Mouse (Mus musculus) G1E (cell line): ENCODE data around the gene Ankrd50.

Experiments
- CTCF ChIP-seq: IDR thresholded peaks from 2 replicates; pipeline ENCODE4 v1.5.1; 2012; ENCODE audit warnings: low read depth, low read length, inconsistent platforms, mixed read lengths
- GATA1 ChIP-seq: IDR thresholded peaks from 2 replicates; pipeline ENCODE4 v1.6.1; 2012; ENCODE audit warnings: borderline replicate concordance, low read length, inconsistent platforms, mixed read lengths
- GATA2 ChIP-seq: IDR thresholded peaks from 2 replicates; pipeline ENCODE4 v1.6.1; 2012; ENCODE audit warnings: low read depth, low read length, inconsistent platforms, borderline replicate concordance
- POLR2AphosphoS5 ChIP-seq: IDR thresholded peaks from 2 replicates; pipeline ENCODE4 v1.6.1; 2012; ENCODE audit warnings: low read depth, low read length, inconsistent platforms; ENCODE audit not compliant: insufficient replicate concordance
- TAL1 ChIP-seq: conservative IDR thresholded peaks from 2 replicates; pipeline ENCODE4 v1.6.1; 2012; ENCODE audit warnings: low read depth, low read length, inconsistent platforms, mixed read lengths

DNA sequence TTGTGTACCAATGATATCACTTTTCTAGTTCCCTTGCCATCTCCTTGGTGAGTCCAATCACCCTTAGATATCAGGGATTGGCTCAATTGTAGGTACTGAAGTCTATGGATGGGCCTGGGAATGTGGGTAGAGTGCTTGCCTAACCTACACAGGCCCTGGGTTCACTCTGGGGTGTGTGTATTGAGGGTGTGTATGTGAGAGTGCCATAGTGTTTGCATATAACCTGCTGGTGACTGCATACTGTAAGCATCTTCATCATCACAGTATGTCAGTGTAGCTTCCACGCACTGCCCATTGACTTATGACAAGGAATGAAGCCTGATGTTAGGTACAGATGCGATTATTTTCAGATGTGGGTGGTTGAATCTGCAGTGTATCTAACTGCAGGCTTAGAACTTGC is 17.1 kb upstream of the Ankrd50 start:
- TF ChIP-seq CTCF: no peak
- TF ChIP-seq POLR2AphosphoS5: no peak
- TF ChIP-seq TAL1: no peak
- TF ChIP-seq GATA1: no peak
- TF ChIP-seq GATA2: no peak
